Mouse (Mus musculus) thymus, postnatal 36 days (tissue): ENCODE results near the gene Btn1a1.

Experiments
- DNase-seq, 2 experiments: peaks; one replicate each; pipeline ENCODE4 v3.0.0; 2022; ENCODE audit warnings: mixed read lengths in 2 of 2

Btn1a1 gene

GRCm38 (mm10) chr13:23412630-23413521 is 52.8 kb downstream of the Btn1a1 start:
- DNase-seq = peak; percentile 13 to 29

GRCm38 (mm10) chr13:23412211-23412629 is 53.5 kb downstream of the Btn1a1 start:
- DNase-seq = no peak

DNA sequence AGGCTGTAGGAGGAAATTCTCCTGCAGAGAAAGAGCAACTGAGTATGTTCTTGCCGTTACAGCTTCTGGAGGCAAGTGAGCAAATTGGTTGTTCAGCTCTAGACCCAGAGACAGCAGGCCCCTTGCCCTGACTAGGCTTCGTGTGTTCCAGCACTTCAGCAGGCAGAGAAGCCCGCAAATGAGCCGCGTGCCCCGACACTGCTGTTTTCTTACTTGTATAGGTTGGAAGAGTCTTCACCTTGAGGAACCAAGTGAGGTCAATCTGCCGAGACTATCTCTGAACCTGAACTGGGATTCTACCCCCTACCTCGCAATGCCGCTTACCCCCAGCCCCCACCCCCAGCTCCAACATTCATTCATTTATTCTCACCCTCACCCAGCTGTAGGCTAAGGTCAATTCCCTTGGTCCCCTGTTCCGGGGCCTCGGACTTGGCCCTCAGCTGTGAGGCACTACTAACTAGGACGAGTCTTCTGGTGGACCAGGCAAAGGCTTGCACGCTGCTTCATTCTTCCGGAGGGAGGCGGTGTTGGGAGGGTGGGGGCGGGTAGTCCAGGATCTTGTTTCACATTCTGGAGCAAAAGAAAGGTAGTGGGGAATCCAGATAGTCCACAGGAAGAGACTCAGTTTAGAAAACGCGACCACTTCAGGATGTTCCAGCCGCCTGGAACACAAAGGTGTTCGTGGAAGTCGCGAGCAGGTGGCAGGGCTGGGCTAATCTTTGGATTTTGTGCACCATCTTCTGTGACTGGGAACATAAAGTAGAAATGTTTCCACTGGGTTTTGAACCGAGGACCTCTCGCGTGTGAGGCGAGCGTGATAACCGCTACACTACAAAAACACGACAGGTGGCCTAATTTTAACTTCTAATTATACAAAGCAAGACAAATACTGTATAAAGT is 54.1 kb downstream of the Btn1a1 start:
- DNase-seq = peak in 1 of 2 experiments; percentile 15

DNA sequence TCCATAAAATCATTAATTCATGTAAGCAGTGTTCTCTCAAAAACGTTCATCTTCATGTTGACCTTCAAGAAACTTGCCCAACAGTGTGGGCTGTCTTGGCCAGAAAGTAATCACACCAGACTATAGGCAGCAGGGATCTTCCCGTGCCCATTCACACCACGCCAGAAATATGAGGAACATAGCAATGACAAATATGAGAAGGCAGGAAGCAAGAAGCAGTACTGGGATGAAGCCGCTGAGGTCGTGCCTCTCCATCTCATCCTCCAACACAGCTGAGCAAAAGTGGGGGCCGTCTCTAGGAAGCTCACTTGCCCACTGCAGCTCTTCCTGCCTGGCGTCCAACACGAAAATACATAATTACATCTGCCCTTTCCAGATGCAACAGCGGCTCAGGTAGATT is 55.1 kb downstream of the Btn1a1 start:
- DNase-seq = no peak
